Mouse (Mus musculus): Measurements from ENCODE around the gene Tlx2.

The Tlx2 gene

GRCm38 (mm10) chr6:83070247-83070310 is at the start of gene Tlx2:
Gene Tlx2, minus strand, starts transcription at chr6:83070293.
- no peak for DNase-seq (ENCODE audit: low read depth, low spot score)

GRCm38 (mm10) chr6:83119734-83120051 is 49.6 kb upstream of the Tlx2 start:
- DNase-seq (ENCODE audit: low read depth, low spot score): no peak

- DNase-seq (ENCODE audit: low read depth, low spot score): no peak
Observed at GRCm38 (mm10) chr6:83118825-83119733, 49.0 kb upstream of the Tlx2 start.

GRCm38 (mm10) chr6:83118369-83118768 is 48.3 kb upstream of the Tlx2 start:
- no peak for DNase-seq (ENCODE audit: low read depth, low spot score)

GRCm38 (mm10) chr6:83117616-83118015 is 47.5 kb upstream of the Tlx2 start:
- no peak for DNase-seq (ENCODE audit: low read depth, low spot score)

- no peak for DNase-seq (ENCODE audit: low read depth, low spot score)
Observed at GRCm38 (mm10) chr6:83117165-83117438, 47.0 kb upstream of the Tlx2 start.

- DNase-seq (ENCODE audit: low read depth, low spot score): no peak
Observed at GRCm38 (mm10) chr6:83116373-83117164, 46.5 kb upstream of the Tlx2 start.

- DNase-seq (ENCODE audit: low read depth, low spot score): no peak
Observed at GRCm38 (mm10) chr6:83115682-83116372, 45.7 kb upstream of the Tlx2 start.

- DNase-seq (ENCODE audit: low read depth, low spot score): peak; percentile 94
Observed at GRCm38 (mm10) chr6:83115011-83115671, 45.0 kb upstream of the Tlx2 start, which contains the start of gene Mogs. Gene Mogs, plus strand, starts transcription at chr6:83115496.

- DNase-seq (ENCODE audit: low read depth, low spot score): no peak
Observed at GRCm38 (mm10) chr6:83111510-83112136, 41.5 kb upstream of the Tlx2 start.

GRCm38 (mm10) chr6:83108762-83109668 is 38.9 kb upstream of the Tlx2 start, which contains the start of gene Mrpl53:
Gene Mrpl53, plus strand, starts transcription at chr6:83109040.
- DNase-seq (ENCODE audit: low read depth, low spot score): peak; percentile 82

- peak; percentile 91 for DNase-seq (ENCODE audit: low read depth, low spot score)
Observed at GRCm38 (mm10) chr6:83107566-83108400, 37.7 kb upstream of the Tlx2 start.

GRCm38 (mm10) chr6:83104158-83104557 is 34.1 kb upstream of the Tlx2 start:
- DNase-seq (ENCODE audit: low read depth, low spot score): no peak

GRCm38 (mm10) chr6:83103130-83103650 is 33.1 kb upstream of the Tlx2 start:
- DNase-seq (ENCODE audit: low read depth, low spot score): no peak

GRCm38 (mm10) chr6:83101688-83102556 is 31.8 kb upstream of the Tlx2 start:
- DNase-seq (ENCODE audit: low read depth, low spot score): peak; percentile 78

- DNase-seq (ENCODE audit: low read depth, low spot score): peak; percentile 92
Observed at GRCm38 (mm10) chr6:83101316-83101687, 31.2 kb upstream of the Tlx2 start, which contains the start of the genes Ccdc142 and Gm42688. Gene Ccdc142, plus strand, starts transcription at chr6:83101601. Gene Gm42688, plus strand, starts transcription at chr6:83101617.

- DNase-seq (ENCODE audit: low read depth, low spot score): peak; percentile 62
Observed at GRCm38 (mm10) chr6:83098411-83098810, 28.3 kb upstream of the Tlx2 start.

GRCm38 (mm10) chr6:83095968-83096367 is 25.9 kb upstream of the Tlx2 start:
- no peak for DNase-seq (ENCODE audit: low read depth, low spot score)

All from 3T3-L1 (cell line).